Mouse (Mus musculus) left cerebral cortex, postnatal 4 days (tissue): Measurements from ENCODE around the gene Abhd16a. TPM values are rescaled to one million over a fixed set of nuclear protein-coding genes. Genes with fewer than 3 reads are reported as not detected.
"Not testable (repeated sequence)": the region's sequence is repeated elsewhere in the genome, so short reads cannot be mapped to it uniquely, and the experiment has no call there.

ENCODE experiments used
- DNase-seq: peaks from one replicate; pipeline ENCODE4 v3.0.0-alpha.2; 2022
- intact Hi-C: fragments of 180-260 bp; cut with DNase I; formaldehyde crosslinking; loops from one replicate; pipeline ENCODE4 v1.15.1; 2025
- total RNA-seq, 2 experiments: library from RNA; stranded (reverse); gene quantifications; 2 replicates each; pipeline ENCODE4 v1.2.3; 2021

Gene Abhd16a
- total RNA-seq, 2 experiments from 2014 or later: 66.7 to 73.6 TPM

- no peak for DNase-seq
- intact Hi-C loops: loop anchor here (5.0 kb wide), 1 partner anchor 99 kb away; no protein-coding TSS in a partner anchor
Measured at GRCm38 (mm10) chr17:35111774-35112173, 22.7 kb downstream of the Abhd16a start.

GRCm38 (mm10) chr17:35115046-35116019 lies 26.3 kb downstream of the Abhd16a start, which contains the start of gene Ly6g5b:
Ly6g5b (minus strand) TSS chr17:35115428.
- intact Hi-C loops: no loop called here
- DNase-seq: no peak

GRCm38 (mm10) chr17:35120745-35121142 lies 31.7 kb downstream of the Abhd16a start:
- peak; percentile 47 for DNase-seq
- intact Hi-C loops: no loop called here

DNA sequence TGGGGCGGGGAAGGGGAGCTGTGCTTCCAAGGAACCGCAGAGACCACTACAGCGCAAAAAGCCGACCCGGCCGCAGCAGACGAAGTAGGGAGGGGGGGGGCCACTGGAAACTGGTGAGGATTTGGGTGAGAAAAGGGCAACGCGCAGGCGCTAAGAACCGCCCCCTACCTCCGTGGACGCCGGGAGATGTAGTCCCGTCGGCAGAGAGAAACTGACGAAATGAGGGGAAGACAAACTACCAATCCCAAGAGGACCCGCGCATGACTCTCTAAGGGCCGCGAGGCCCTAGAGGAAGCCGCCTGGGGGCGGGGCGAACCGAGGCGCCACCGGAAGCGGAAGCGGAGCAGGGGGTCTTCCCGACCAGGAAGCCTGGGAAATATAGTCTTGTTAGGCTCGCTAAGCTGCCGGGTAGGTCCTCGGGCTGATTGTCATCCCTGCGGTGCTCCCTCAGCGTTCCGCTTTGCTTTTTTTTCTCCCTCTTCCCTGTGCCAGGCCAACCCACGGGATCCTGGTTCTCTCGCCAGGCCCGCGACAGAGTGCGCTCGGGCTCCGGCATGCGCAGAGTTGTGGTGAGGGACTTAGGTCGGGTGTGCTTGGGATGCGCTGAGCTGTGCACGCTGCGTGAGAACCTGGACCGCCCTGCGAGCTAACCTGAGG lies 32.2 kb downstream of the Abhd16a start, which contains the start of gene Gpank1:
Gene Gpank1, plus strand, starts transcription at position 313 of the 657 bp plus-strand sequence.
- DNase-seq: peak; percentile 99
- intact Hi-C loops: no loop called here

DNA sequence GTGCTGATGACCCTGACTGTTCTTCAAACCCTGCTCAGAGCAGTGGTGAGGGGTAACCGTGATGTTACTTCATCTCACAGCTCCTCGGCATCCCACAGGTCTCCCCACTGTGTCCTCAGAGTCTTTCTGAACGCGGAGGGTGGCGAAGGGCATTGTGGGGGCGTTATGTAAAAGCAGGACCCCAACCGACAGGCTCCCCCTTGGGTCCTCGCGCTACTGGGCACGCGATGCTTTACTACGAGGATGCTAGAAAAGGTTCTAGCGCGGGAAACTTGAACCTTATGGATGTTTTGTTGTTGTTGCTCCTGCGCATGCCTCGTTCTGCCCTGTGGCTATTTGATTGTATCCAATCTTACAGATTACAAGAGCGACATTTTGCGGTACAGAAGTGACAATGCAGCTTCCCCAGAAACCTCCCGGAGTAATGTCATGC lies 32.8 kb downstream of the Abhd16a start, which contains the start of gene Csnk2b:
Gene Csnk2b, minus strand, starts transcription at position 183 of the 433 bp plus-strand sequence.
- intact Hi-C loops: no loop called here
- peak; percentile 68 for DNase-seq

DNA sequence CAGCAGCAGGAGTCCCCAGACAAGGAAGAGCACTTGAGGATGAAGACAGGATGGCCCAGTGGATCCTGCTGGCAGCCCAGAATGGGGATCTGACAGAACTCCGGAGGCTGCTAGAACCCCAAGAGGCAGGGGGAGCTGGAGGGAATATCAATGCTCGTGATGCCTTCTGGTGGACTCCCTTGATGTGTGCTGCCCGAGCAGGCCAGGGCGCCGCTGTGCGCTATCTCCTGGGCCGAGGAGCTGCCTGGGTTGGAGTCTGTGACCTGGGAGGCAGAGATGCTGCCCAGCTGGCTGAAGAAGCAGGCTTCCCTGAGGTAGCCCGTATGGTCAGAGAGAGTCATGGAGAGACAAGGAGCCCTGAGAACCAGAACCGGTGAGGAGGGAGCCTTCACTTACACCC lies 34.2 kb downstream of the Abhd16a start:
- DNase-seq, intact Hi-C loops: not testable (repeated sequence)

DNA sequence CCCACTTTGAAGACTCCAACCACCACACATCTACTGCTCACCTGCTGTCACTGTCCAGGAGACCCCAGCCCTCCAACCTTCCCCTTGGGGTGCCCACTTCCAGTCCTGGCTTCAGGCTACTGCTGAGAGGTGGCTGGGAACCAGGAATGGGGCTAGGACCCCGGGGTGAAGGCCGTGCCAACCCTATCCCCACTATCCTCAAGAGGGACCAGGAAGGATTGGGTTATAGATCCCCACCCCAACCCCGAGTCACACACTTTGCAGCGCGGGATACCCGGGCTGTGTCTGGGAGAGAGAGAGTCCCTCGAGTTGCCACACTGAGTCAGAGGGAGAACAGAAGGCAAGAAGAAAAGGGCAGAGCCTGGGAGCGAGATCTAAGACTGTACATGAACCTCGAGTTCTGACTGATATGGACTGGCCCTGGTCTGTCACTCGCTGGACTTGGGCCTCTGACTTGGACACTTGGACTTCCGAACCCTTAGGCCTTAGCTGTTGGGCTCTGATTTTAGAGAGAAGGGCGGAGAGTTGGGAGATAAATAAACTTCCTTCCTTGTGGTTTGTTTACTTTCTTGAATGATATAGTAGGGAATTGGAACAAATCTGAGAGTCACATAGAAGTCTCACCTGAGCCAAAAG lies 35.3 kb downstream of the Abhd16a start:
- DNase-seq, intact Hi-C loops: not testable (repeated sequence)

DNA sequence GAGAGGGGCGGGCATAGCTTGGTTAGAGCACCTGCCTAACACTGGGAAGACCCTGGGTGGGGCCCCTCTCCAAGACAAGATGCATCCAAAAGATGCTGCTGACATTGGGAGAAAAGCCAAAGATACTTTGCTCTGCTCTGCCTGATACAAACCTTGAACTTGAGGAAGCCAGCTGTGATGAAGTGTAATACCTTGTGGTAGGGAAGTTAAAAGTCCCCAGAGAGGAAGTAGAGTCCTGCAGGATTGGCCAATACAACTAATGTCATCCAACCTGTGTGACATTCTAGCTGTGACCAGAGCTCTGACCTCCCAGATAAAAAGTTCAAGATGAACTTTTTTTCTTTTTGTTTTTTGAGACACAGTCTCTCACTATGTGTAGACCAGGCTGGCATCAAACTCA lies 36.0 kb downstream of the Abhd16a start:
- DNase-seq: no peak
- intact Hi-C loops: no loop called here

DNA sequence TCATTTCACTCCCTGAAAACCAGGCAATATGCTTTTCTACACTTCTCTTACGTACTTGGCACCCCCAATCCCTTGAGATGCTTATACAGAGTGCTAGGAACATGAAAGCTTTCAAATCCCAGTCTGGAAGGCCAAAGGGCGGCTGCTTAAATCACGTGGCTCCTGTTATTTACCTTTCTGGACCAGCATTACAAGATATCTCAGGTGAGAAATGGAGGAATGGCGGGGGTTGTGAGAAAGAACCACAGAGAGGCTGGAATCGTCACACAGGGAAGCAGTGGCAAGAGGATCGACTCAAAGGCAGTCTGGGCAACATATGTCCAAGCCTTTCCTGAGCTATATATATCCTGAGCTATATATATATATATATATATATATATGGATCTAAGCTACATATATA lies 36.5 kb downstream of the Abhd16a start:
- intact Hi-C loops: no loop called here
- DNase-seq: no peak

DNA sequence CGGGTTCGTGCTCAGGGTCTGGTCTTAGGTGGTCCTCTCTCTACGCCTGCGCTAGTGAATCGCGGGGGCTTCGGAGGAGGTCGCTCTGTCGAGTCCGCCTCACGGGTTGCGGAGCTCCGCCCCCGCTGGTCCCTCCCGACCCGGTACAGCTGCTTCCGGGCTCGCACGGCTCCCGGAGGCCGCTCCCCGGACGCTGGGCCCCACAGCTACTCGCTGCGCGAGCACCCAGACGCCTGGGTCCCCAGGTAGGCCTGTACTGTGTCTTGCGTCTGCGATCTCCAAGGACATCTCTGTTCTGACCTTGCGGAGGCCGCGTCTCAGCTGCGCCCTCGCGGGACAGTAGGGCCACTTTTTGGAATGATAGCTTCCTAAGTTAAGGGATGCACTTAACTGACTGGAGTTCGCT lies 37.1 kb downstream of the Abhd16a start, which contains the start of gene D17H6S53E:
Gene D17H6S53E, plus strand, starts transcription at position 168 of the 406 bp plus-strand sequence.
- intact Hi-C loops: no loop called here
- peak; percentile 65 for DNase-seq

DNA sequence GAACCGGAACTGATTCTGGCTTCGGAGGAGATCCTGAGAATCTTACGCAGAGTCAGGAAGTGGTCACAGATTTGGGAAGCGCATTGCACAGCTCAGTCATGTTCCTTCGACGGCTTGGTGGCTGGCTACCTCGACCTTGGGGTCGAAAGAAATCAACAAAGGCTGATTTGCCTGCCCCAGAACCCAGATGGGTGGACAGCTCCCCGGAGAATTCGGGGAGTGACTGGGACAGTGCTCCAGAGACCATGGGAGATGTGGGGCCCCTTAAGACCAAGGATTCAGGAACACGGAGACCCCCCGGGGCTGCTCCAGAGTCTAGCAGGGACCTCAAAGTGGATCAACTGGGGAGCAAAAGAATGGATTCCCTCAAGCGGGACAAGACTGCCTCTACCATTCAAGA lies 38.0 kb downstream of the Abhd16a start:
- DNase-seq: no peak
- intact Hi-C loops: no loop called here

GRCm38 (mm10) chr17:35128996-35129395 lies 39.9 kb downstream of the Abhd16a start:
- intact Hi-C loops: no loop called here

DNA sequence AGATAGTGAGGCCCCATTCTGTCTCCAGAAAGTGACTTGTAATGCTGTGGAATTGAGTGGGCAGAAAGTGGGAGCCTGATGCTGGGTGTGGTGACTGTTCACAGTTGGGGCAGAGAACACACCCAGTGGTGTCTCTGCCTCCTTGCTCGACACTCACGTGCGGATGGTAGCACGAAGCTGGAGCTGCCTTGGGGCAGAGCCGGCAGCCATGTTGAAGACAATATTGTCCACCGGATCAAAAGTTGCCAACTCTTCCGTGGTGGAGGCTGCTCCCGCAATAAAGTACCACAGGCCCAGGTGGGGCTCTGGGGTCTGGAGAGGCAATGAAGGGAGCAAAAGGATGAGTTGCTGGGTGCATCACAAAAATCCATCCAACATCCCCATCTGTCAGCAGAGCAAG lies 42.0 kb downstream of the Abhd16a start:
- intact Hi-C loops: no loop called here

More at GRCm38 (mm10) chr17:35128996-35129395, 39.9 kb downstream of the Abhd16a start:
- no peak for DNase-seq

DNA sequence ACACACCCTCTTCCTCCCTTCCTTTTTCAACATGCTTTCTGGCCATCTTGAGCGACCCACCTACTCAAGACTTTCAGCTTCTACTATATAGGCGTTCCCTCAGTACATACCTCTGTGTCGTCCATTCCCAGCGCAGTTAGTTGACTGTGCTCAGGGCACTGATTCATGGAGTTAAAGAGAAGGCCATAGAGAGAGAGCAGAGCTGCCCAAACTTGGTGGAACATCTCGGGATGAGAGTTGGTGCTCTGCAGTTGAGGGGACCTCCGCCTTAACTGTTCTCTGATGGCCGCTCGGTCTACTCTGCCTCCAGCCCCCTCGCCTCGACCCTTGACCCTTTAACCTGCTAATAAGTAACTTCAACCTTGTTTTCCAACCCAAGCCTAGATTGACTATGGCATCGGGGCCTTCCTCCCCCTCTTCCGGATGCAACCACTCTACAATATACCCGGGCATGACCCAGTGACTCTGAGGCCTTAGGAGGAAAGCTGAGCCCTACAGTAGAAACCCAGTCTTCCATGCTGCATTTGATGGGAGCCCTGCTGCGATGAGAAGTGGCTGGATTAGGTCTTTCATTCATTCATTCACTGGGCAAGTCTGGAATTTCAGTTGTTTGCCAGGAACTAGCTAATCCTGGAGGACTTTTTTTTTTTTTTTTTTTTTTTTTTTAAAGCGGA lies 42.6 kb downstream of the Abhd16a start, which contains the start of gene Apom:
Gene Apom, minus strand, starts transcription at position 551 of the 674 bp plus-strand sequence.
- no peak for DNase-seq
- intact Hi-C loops: no loop called here

More for the DNA sequence above, 42.0 kb downstream of the Abhd16a start:
- no peak for DNase-seq

DNA sequence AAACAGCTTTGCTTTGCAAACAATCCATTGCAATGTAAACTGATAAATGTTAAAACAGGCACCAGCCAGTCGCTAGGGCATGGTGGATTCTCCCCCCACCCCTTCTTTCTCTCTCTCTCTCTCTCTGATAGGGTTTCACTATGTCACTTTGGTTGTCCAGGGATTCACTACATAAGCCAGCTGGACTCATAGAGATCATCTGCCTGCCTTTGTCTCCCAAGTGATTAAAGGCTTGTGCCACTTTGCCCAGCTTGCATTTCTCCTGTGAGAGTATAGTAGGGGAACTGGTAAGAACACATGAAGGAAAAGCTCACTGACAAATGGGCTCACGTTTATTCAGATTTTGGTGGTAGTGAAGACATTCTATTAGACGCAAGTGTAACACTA lies 43.1 kb downstream of the Abhd16a start:
- no peak for DNase-seq
- intact Hi-C loops: no loop called here

DNA sequence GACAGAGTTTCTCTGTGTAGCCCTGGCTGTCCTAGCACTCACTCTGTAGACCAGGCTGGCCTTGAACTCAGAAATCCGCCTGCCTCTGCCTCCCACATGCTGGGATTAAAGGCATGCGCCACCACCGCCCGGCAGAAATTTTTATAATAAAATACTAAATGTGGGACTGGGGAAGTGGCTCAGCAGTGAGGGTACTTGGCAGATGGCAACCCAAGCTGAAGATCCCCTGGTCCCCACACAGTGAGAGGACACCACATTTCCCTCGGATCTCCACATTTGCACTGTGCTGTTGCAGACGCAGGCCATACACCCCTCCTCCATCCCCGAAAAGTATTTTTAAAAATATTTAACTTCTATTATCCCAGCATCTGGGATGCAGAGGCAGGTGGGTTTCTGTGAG lies 44.5 kb downstream of the Abhd16a start:
- no peak for DNase-seq
- intact Hi-C loops: no loop called here

DNA sequence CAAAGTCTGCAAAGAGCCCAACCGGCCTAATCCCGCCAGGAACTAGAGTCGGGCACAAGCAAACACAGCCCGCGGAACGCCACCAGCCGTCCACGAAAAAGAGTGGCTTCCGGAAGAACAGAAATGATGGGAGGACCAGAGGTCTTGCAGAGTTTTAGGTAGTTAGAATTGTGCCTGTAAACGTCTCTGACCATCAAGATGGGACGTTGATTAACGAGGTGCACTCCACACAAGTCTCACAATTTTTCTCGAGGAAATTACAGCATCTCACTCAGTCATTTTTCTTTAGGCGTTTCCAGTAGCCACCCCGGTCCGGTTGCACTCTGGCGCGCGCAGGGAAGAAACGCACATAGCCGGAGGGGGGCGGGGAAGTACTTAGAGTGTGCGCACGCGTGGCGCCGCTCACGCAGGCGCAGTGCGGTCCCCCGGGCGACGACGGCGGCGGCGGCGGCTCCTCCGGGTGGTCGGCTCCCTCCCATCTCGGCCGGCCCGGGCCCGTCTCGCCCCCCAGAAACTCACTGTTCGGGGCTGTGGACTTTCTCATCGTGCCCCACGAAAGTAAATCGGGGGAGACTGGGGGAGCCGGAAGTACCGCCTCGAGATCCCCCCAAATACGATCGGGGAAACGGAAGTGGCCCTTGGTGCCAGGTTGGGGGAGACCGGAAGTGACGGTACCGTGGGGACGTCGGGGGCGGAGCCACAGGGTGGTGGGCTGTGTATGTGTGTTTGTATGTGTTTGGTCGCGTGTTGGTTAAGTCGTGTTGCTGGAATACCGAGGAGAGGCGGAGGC lies 45.9 kb downstream of the Abhd16a start, which contains the start of gene Bag6:
Gene Bag6, plus strand, starts transcription at position 378 of the 790 bp plus-strand sequence.
- peak; percentile 97 for DNase-seq
- intact Hi-C loops: no loop called here

DNA sequence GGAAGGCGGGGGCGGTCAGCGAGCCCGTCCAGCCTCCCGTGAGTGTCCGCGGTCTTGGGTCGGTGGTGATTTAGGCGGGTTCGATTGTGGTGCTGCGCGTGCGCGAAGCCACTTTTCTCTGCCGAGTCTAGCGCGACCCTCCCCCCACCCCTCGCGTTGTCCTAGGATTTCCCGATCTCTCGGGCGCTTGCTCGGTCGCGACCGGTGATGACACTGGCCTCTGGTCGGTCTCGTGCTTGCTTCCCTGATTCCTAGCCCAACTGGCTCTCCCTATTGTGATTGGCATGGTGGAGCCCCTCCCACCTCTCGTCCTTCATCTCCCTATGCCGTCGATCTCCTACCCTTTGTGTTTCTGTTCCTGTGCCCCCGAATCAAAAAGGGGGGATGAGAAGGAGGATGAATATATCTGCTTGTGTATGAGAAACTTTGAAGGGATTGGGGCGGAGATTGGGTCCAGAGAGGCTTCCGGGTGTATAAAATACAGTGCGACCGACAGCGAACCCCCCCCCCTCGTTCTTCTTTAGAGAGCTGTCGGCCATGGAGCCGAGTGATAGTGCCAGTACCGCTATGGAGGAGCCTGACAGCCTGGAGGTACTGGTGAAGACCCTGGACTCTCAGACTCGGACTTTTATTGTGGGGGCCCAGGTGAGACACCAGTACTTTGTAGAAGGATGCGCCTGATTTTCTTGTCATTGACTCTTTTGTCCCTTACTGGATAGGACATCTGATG lies 46.7 kb downstream of the Abhd16a start:
- intact Hi-C loops: no loop called here
- no peak for DNase-seq
